Mouse (Mus musculus): ENCODE results near the gene Mad2l1bp.

- TF ChIP-seq CTCF (IDR thresholded peaks at IDR 0.05; ENCODE audit: insufficient read depth, low read length) (no peak), POLR2A (IDR thresholded peaks at IDR 0.05; ENCODE audit: borderline replicate concordance, extremely low read depth, low read depth, low read length) (no peak)
Observed at GRCm38 (mm10) chr17:46182273-46182672, 28.9 kb upstream of the Mad2l1bp start.
